Mouse (Mus musculus): ENCODE data around the gene Chrnb2.
"Not testable (repeated sequence)": the region's sequence is repeated elsewhere in the genome, so short reads cannot be mapped to it uniquely, and the experiment has no call there.

DNA sequence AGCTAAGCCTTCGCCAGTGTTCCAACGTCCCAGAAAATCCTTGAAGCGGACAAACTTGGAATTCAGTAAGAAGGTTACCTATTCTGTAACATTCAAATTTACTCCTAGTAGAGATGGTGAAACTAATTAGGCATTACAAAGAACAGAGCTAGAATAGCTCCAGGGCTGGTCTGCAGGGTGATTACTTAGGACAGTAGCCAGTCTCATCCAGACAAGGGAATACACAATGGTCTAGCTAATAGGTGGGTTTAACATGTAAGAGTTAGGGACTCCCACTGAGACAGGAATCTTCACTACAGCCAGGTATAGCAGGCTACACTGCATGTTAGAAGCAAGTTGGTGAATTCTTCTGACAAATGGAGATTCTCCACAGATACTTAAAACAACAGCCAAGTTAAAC, 35.6 kb upstream of the Chrnb2 start:
- TF ChIP-seq CTCF (IDR thresholded peaks at IDR 0.05; ENCODE audit: extremely low read depth, insufficient read length, insufficient replicate concordance, low read depth, low read length); POLR2A (IDR thresholded peaks at IDR 0.05; ENCODE audit: low read depth, low read length): not testable (repeated sequence)

All from small intestine, adult 2 months (tissue).